Mouse (Mus musculus): ENCODE measurements around the gene Large1. TPM values are rescaled to one million over a fixed set of nuclear protein-coding genes. Genes with fewer than 3 reads are reported as not detected.

Gene Large1
- polyA plus RNA-seq, 1 experiment from 2014 or later, result 8.3 TPM

DNA sequence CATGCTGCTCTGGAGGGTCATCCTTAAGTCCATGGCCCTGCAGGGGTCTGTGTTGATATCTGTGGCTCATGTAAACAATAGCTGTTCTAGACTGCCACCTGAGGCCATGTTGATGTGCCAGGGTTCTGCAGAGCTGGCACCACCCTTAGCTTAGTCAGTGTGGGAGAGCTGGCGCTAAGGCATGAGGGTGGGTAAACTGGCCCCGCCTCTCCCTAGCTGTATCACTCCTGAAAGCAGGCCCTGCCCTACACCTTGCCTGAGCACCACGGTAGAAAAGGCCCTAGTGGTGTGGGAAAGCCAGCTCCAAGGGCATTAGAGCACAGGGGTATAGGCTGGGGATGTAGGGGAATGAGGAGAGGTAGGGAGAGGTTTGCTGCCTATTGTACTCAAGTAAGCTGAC is 191.3 kb downstream of the Large1 start:
- no peak overlapping the region for H3K4me2 ChIP-seq
- H3K4me3 ChIP-seq (replicated peaks), result no peak overlapping the region
- H3K27me3 ChIP-seq, result no peaks in the 10 kb centered on the region
- H3K27ac ChIP-seq, result no peak overlapping the region
- ATAC-seq (ENCODE audit: insufficient number of reproducible peaks, insufficient read depth, low FRiP score, low TSS enrichment, low read depth), result no peak
- H3K4me1 ChIP-seq (replicated peaks), result no peaks in the 10 kb centered on the region
- 71% methylated on average over 3 of the region's 3 CpGs for WGBS
- no peaks in the 10 kb centered on the region for H3K9me3 ChIP-seq
- H3K9ac ChIP-seq (replicated peaks), result no peak overlapping the region
- H3K36me3 ChIP-seq, result no peaks in the 10 kb centered on the region

DNA sequence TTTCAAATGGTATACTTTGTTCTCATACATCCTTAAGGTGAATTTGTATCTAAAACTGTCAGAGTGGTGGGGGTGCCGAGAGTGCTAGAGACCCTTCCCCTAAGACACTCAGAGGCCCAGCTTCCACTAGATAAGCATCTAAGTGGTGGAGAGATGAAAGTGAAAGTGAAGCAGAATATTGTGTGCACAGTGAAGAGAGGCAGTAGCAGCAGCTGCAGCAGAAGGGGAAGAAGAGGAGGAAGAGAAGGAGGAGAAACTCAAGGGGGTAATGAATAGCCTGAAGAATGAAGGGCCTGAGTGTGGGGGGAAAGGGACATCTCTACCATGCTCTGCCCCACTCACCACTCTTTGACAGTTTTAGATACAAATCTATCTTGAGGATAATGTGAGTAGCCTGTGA is 191.8 kb downstream of the Large1 start:
- Histone ChIP-seq H3K36me3 (no peaks in the 10 kb centered on the region), H3K9me3 (no peaks in the 10 kb centered on the region), H3K27ac (no peak overlapping the region), H3K4me2 (no peak overlapping the region), H3K27me3 (no peaks in the 10 kb centered on the region), H3K4me3 (replicated peaks) (no peak overlapping the region), H3K9ac (replicated peaks) (no peak overlapping the region), H3K4me1 (replicated peaks) (no peaks in the 10 kb centered on the region)
- no peak for ATAC-seq (ENCODE audit: insufficient number of reproducible peaks, insufficient read depth, low FRiP score, low TSS enrichment, low read depth)
- WGBS, result 85% methylated on average over 1 of the region's 1 CpGs

DNA sequence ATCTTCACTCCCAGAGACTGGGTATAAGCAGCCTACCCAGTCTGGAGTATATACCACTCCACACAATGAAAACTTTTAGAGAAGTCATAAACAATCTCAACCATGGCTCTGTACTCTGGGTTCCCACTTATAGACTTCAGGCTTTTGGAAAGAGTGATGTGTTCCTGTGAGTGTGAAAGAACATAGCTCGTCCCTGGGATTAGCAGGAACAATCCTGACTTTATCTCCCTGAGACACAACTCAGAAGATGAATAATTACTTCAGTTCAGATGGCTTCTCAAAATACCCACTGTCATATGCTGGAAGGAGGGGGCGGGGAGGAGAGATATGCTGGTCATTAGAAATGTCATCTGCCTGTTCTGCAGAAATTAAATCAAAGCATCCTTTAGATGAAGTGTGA is 192.4 kb downstream of the Large1 start:
- ATAC-seq (ENCODE audit: insufficient number of reproducible peaks, insufficient read depth, low FRiP score, low TSS enrichment, low read depth), result no peak
- Histone ChIP-seq H3K36me3 (no peaks in the 10 kb centered on the region), H3K9me3 (no peaks in the 10 kb centered on the region), H3K4me3 (replicated peaks) (no peak overlapping the region), H3K27ac (no peak overlapping the region), H3K27me3 (no peaks in the 10 kb centered on the region), H3K4me1 (replicated peaks) (no peaks in the 10 kb centered on the region), H3K9ac (replicated peaks) (no peak overlapping the region), H3K4me2 (no peak overlapping the region)
- 83% methylated on average over 2 of the region's 2 CpGs for WGBS

DNA sequence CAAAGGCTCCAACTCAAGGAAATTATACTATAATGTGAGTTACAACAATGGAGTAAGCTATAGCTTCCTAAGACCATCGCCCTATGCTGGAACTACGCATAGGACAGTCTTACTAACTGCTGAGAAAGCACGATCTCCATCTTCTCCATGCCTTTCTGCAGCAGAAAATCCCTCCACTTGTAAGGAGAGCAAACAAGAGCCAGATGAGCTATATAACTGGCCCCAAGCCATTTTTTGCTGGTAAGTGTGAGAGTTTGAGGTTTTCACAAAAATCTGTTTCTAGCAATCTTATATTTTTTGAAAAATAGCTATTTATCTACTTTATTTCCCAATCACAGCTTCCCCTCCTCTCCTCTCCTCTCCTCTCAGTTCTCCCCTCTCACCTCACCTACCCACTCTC is 206.1 kb downstream of the Large1 start:
- Histone ChIP-seq H3K4me3 (replicated peaks) (no peak overlapping the region), H3K9me3 (no peaks in the 10 kb centered on the region), H3K4me2 (no peak overlapping the region), H3K36me3 (no peaks in the 10 kb centered on the region), H3K27me3 (no peaks in the 10 kb centered on the region), H3K9ac (replicated peaks) (no peak overlapping the region), H3K27ac (no peak overlapping the region), H3K4me1 (replicated peaks) (no peaks in the 10 kb centered on the region)
- no peak for ATAC-seq (ENCODE audit: insufficient number of reproducible peaks, insufficient read depth, low FRiP score, low TSS enrichment, low read depth)
- 89% methylated on average over 3 of the region's 3 CpGs for WGBS

DNA sequence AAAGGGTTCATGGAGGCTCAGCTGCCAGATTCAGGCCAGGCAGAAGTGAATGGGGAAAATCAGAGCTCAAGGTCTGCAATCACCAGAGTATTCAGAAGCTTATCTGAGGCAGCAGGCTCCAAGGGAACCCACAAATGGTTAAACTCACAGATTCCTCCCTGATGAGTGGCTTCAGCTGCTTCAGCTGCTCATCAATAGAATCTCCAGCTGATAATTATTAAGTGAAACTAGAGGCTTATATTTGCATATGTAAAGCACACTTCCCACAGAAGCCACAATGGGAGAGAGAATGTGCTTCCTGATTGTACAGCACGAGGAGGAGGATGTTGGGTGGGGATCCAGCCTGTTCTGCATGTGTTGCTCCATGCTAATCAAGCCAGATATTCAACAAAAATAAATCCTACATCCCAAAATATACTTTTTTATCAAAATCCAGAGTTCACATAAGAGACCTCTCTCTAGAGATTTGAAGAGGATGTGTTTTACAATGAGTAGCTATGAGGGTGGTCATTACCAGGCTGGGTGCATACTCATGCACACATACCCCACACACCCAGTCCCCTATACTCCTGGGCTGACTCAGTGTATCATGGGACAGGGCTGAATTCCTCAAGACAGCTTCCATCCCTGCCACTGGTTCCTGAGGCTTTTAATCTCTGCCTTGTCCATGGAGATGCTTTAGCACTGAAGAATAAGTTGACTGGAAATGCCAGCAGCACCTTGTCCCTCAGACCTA is 210.5 kb downstream of the Large1 start:
- Histone ChIP-seq H3K9me3 (no peaks in the 10 kb centered on the region), H3K27me3 (no peaks in the 10 kb centered on the region), H3K9ac (replicated peaks) (no peak overlapping the region), H3K4me2 (no peak overlapping the region), H3K4me3 (replicated peaks) (no peak overlapping the region), H3K27ac (no peak overlapping the region), H3K4me1 (replicated peaks) (no peaks in the 10 kb centered on the region), H3K36me3 (no peaks in the 10 kb centered on the region)
- 59% methylated on average over 1 of the region's 1 CpGs for WGBS
- ATAC-seq (ENCODE audit: insufficient number of reproducible peaks, insufficient read depth, low FRiP score, low TSS enrichment, low read depth), result no peak

- Histone ChIP-seq H3K27me3 (no peaks in the 10 kb centered on the region), H3K36me3 (peaks cover 6% of the 10 kb centered on the region; the same call in 1 of the 2 replicates), H3K4me3 (replicated peaks) (no peak overlapping the region), H3K9me3 (no peaks in the 10 kb centered on the region), H3K4me2 (no peak overlapping the region), H3K9ac (replicated peaks) (no peak overlapping the region), H3K27ac (no peak overlapping the region), H3K4me1 (replicated peaks) (no peaks in the 10 kb centered on the region)
- WGBS, result 79% methylated on average over 6 of the region's 6 CpGs
- no peak for ATAC-seq (ENCODE audit: insufficient number of reproducible peaks, insufficient read depth, low FRiP score, low TSS enrichment, low read depth)
Observed at GRCm38 (mm10) chr8:73135397-73135796, 217.9 kb downstream of the Large1 start.

DNA sequence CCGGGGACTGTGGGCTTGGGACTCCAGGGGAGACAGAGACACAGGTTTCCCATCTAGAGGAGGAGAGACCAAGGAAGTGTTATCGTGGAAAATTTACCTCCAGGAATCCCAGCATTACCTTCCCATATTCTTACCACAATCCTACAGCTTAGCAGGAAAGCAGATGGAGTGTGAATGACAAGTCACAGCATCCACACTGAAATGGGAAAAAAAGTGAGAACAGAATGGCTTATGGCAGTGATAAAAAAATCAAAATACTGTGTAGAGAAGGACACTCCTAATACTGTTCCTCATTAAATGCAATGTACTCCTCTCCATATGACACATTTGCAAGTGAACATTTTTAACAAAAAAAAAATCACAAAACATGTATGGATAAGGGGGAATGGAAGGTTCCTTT is 221.3 kb downstream of the Large1 start:
- H3K9ac ChIP-seq (replicated peaks), result no peak overlapping the region
- 85% methylated on average over 2 of the region's 2 CpGs for WGBS
- H3K4me2 ChIP-seq, result no peak overlapping the region
- no peaks in the 10 kb centered on the region for H3K9me3 ChIP-seq
- no peak for ATAC-seq (ENCODE audit: insufficient number of reproducible peaks, insufficient read depth, low FRiP score, low TSS enrichment, low read depth)
- no peaks in the 10 kb centered on the region for H3K27me3 ChIP-seq
- no peak overlapping the region for H3K27ac ChIP-seq
- H3K4me1 ChIP-seq (replicated peaks), result no peaks in the 10 kb centered on the region
- no peak overlapping the region for H3K4me3 ChIP-seq (replicated peaks)
- peaks cover 6% of the 10 kb centered on the region; the same call in 1 of the 2 replicates for H3K36me3 ChIP-seq

GRCm38 (mm10) chr8:73123864-73124499 is 229.4 kb downstream of the Large1 start:
- H3K27ac ChIP-seq, result no peak overlapping the region
- H3K27me3 ChIP-seq, result no peaks in the 10 kb centered on the region
- WGBS, result 72% methylated on average over 5 of the region's 5 CpGs
- no peaks in the 10 kb centered on the region for H3K4me1 ChIP-seq (replicated peaks)
- no peaks in the 10 kb centered on the region for H3K9me3 ChIP-seq
- H3K36me3 ChIP-seq, result no peaks in the 10 kb centered on the region
- no peak overlapping the region for H3K4me2 ChIP-seq
- no peak overlapping the region for H3K9ac ChIP-seq (replicated peaks)
- ATAC-seq (ENCODE audit: insufficient number of reproducible peaks, insufficient read depth, low FRiP score, low TSS enrichment, low read depth), result no peak
- H3K4me3 ChIP-seq (replicated peaks), result no peak overlapping the region

- no peak for ATAC-seq (ENCODE audit: insufficient number of reproducible peaks, insufficient read depth, low FRiP score, low TSS enrichment, low read depth)
- Histone ChIP-seq H3K4me1 (replicated peaks) (no peaks in the 10 kb centered on the region), H3K9me3 (no peaks in the 10 kb centered on the region), H3K27ac (no peak overlapping the region), H3K27me3 (no peaks in the 10 kb centered on the region), H3K4me3 (replicated peaks) (no peak overlapping the region), H3K36me3 (no peaks in the 10 kb centered on the region), H3K9ac (replicated peaks) (no peak overlapping the region), H3K4me2 (no peak overlapping the region)
- WGBS, result 97% methylated on average over 1 of the region's 1 CpGs
Observed at GRCm38 (mm10) chr8:73112332-73112895, 240.9 kb downstream of the Large1 start.

GRCm38 (mm10) chr8:73104089-73104488 is 249.3 kb downstream of the Large1 start:
- no peaks in the 10 kb centered on the region for H3K4me1 ChIP-seq (replicated peaks)

DNA sequence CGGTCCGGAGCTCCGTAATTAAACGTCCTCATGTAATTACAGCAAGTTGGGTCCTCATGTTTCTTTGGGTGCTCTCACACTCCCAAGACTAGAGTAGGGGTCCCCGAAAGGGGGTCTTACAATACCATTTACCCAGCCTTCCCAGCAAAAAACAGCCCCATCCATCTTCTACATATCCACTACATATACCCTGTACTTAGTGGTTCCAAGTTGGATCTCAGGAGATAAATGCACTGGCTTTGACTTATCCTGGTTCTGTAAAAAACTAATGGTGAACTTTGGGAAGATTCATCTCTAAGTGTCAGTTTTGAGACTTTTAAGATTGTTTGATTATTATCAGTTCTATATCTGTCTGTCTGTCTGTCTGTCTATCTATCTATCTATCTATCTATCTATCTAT is 252.3 kb downstream of the Large1 start:
- no peak overlapping the region for H3K9ac ChIP-seq (replicated peaks)
- H3K4me3 ChIP-seq (replicated peaks), result no peak overlapping the region
- H3K4me1 ChIP-seq (replicated peaks), result no peaks in the 10 kb centered on the region
- H3K36me3 ChIP-seq, result no peaks in the 10 kb centered on the region
- H3K9me3 ChIP-seq, result no peaks in the 10 kb centered on the region
- no peak for ATAC-seq (ENCODE audit: insufficient number of reproducible peaks, insufficient read depth, low FRiP score, low TSS enrichment, low read depth)
- H3K27ac ChIP-seq, result no peak overlapping the region
- H3K4me2 ChIP-seq, result no peak overlapping the region
- no peaks in the 10 kb centered on the region for H3K27me3 ChIP-seq
- 67% methylated on average over 5 of the region's 5 CpGs for WGBS

More at GRCm38 (mm10) chr8:73104089-73104488, 249.3 kb downstream of the Large1 start:
- Histone ChIP-seq H3K27me3 (no peaks in the 10 kb centered on the region), H3K27ac (no peak overlapping the region), H3K36me3 (no peaks in the 10 kb centered on the region), H3K4me3 (replicated peaks) (no peak overlapping the region), H3K9ac (replicated peaks) (no peak overlapping the region), H3K4me2 (no peak overlapping the region), H3K9me3 (no peaks in the 10 kb centered on the region)
- 78% methylated on average over 1 of the region's 1 CpGs for WGBS
- ATAC-seq (ENCODE audit: insufficient number of reproducible peaks, insufficient read depth, low FRiP score, low TSS enrichment, low read depth), result no peak

Measured in limb, embryonic 12.5 days (tissue).